Mouse (Mus musculus): ENCODE data around the gene Chn1. TPM values are rescaled to one million over a fixed set of nuclear protein-coding genes. Genes with fewer than 3 reads are reported as not detected.

Chn1 gene
- polyA plus RNA-seq, 1 experiment from 2014 or later, result 20.5 TPM

DNA sequence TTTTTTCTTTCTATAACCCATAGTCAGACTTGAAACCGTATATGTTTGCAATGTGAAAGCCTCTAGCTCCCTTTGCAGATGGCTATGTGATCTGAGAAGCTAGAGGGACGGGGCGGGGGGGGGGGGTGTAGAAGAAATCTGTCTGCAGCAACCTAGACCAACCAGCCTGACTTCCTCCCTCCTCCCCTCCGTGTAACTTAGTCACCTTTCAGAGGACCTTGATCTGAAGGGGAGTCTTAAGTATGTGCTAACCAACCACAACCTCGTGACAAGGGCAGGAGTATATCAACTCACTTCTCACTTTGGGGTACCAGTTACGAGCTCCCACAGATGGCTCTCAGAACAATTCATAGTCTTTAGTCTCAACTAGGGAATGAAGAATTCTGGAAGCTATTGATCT lies 166.8 kb downstream of the Chn1 start:
- WGBS, result 79% methylated on average over 6 of the region's 6 CpGs
- Histone ChIP-seq H3K27me3 (ENCODE audit: control insufficient read depth, insufficient read depth, low read length) (no peaks in the 10 kb centered on the region), H3K4me2 (ENCODE audit: low read depth, low read length) (no peak overlapping the region), H3K4me1 (ENCODE audit: control insufficient read depth, insufficient read depth, low read length) (no peaks in the 10 kb centered on the region), H3K4me3 (ENCODE audit: low read length) (no peak overlapping the region), H3K9me3 (replicated peaks; ENCODE audit: control insufficient read depth, low read length) (no peaks in the 10 kb centered on the region), H3K9ac (ENCODE audit: low read length) (no peak overlapping the region), H3K36me3 (ENCODE audit: control insufficient read depth, insufficient read depth) (peaks cover 4% of the 10 kb centered on the region), H3K27ac (ENCODE audit: low read length) (no peak overlapping the region)
- no peak for ATAC-seq (replicated peaks; ENCODE audit: extremely low read depth, insufficient read depth, low FRiP score)

DNA sequence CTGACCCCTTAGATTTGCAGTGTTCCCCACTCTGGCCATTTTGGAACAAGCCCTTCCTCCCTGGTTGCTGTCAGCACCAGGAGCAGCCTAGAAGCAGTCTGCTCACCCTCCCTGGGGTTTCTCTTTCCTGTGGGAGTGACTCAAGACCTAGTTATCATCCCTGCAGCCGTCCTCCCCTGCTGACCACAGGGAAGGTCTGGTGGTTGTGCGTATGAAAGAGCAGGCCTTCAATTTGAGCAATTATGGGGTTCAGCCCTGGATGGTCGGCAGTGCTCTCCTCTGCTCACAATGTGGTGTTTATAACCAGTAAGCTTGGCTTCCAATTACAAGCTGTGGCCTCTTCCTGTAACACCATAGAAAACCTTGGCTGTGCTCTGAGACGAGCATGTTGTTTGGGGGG lies 167.5 kb downstream of the Chn1 start:
- Histone ChIP-seq H3K9me3 (replicated peaks; ENCODE audit: control insufficient read depth, low read length) (no peaks in the 10 kb centered on the region), H3K4me1 (ENCODE audit: control insufficient read depth, insufficient read depth, low read length) (no peaks in the 10 kb centered on the region), H3K4me2 (ENCODE audit: low read depth, low read length) (no peak overlapping the region), H3K9ac (ENCODE audit: low read length) (no peak overlapping the region), H3K27me3 (ENCODE audit: control insufficient read depth, insufficient read depth, low read length) (no peaks in the 10 kb centered on the region), H3K36me3 (ENCODE audit: control insufficient read depth, insufficient read depth) (peaks cover 3% of the 10 kb centered on the region), H3K27ac (ENCODE audit: low read length) (no peak overlapping the region), H3K4me3 (ENCODE audit: low read length) (no peak overlapping the region)
- 33% methylated on average over 4 of the region's 4 CpGs for WGBS
- 0 out of 2 replicates have a peak, but pooled peaks have one; percentile 49 for ATAC-seq (replicated peaks; ENCODE audit: extremely low read depth, insufficient read depth, low FRiP score)

DNA sequence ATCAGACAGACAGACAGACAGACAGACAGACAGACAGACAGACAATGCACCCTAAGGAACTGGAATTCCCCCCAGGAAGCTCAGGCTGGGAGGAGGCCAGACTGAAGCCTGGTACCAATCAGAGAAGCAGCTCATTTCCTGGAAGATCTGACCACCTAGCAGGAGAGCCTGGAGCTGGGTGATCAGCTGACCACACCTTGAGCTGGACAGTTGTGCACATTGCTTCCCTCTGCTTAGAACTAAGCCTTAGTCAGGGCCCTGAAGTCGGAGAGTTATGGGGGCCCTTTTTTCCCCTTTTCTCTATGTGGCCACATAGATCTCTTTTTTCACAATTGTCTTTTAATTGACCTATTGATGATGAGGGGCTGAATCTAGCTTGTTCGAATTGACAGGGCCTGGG lies 168.0 kb downstream of the Chn1 start:
- 54% methylated on average over 2 of the region's 2 CpGs for WGBS
- Histone ChIP-seq H3K4me1 (ENCODE audit: control insufficient read depth, insufficient read depth, low read length) (no peaks in the 10 kb centered on the region), H3K4me3 (ENCODE audit: low read length) (no peak overlapping the region), H3K36me3 (ENCODE audit: control insufficient read depth, insufficient read depth) (no peaks in the 10 kb centered on the region), H3K4me2 (ENCODE audit: low read depth, low read length) (no peak overlapping the region), H3K27me3 (ENCODE audit: control insufficient read depth, insufficient read depth, low read length) (no peaks in the 10 kb centered on the region), H3K9me3 (replicated peaks; ENCODE audit: control insufficient read depth, low read length) (no peaks in the 10 kb centered on the region), H3K9ac (ENCODE audit: low read length) (no peak overlapping the region), H3K27ac (ENCODE audit: low read length) (no peak overlapping the region)
- 0 out of 2 replicates have a peak, but pooled peaks have one; percentile 50 for ATAC-seq (replicated peaks; ENCODE audit: extremely low read depth, insufficient read depth, low FRiP score)

DNA sequence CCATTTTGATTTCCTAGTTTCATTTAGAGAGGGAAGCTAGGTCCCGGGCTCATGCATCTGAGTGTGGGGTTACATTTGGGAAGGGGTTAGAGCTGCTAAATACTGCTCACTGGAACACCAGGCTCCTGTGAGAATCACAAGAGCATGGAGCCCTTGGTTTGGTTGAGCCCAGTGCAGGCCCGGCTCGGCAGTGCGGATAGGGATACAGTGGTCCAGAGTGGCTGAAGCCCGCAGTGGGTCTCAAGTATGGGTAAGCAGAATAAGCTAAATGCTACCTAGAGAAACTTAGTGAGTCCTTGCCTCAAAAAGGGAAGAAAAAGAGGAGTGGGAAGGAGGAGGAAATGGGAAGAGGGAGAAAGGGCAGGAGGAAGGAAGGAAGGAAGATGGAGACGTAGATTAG lies 168.5 kb downstream of the Chn1 start:
- H3K27me3 ChIP-seq (ENCODE audit: control insufficient read depth, insufficient read depth, low read length), result no peaks in the 10 kb centered on the region
- H3K36me3 ChIP-seq (ENCODE audit: control insufficient read depth, insufficient read depth), result no peaks in the 10 kb centered on the region
- H3K9me3 ChIP-seq (replicated peaks; ENCODE audit: control insufficient read depth, low read length), result no peaks in the 10 kb centered on the region
- H3K4me3 ChIP-seq (ENCODE audit: low read length), result no peak overlapping the region
- no peak overlapping the region for H3K4me2 ChIP-seq (ENCODE audit: low read depth, low read length)
- H3K4me1 ChIP-seq (ENCODE audit: control insufficient read depth, insufficient read depth, low read length), result no peaks in the 10 kb centered on the region
- no peak for ATAC-seq (replicated peaks; ENCODE audit: extremely low read depth, insufficient read depth, low FRiP score)
- H3K9ac ChIP-seq (ENCODE audit: low read length), result no peak overlapping the region
- H3K27ac ChIP-seq (ENCODE audit: low read length), result no peak overlapping the region
- WGBS, result 88% methylated on average over 6 of the region's 6 CpGs

DNA sequence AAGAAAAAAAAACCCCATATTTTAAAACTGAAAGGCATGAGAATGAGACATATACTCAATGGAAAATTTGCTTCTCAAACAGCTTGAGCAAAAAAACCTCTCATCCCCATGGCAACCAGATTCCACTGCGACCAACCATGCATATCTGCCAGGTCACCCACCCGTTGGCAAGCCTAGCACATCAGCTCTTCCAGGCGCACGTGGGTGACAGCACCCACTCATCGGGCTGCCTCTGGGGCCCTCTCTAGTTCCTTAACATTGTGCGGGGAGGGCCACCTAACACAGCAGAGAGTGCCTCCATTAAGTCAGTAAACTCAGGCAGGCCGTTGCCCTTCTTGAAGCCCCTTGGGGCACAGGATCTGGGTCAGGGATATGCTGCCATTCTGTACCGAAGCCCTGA lies 170.1 kb downstream of the Chn1 start:
- Histone ChIP-seq H3K27me3 (ENCODE audit: control insufficient read depth, insufficient read depth, low read length) (no peaks in the 10 kb centered on the region), H3K4me2 (ENCODE audit: low read depth, low read length) (no peak overlapping the region), H3K4me1 (ENCODE audit: control insufficient read depth, insufficient read depth, low read length) (no peaks in the 10 kb centered on the region), H3K9me3 (replicated peaks; ENCODE audit: control insufficient read depth, low read length) (no peaks in the 10 kb centered on the region), H3K9ac (ENCODE audit: low read length) (no peak overlapping the region), H3K27ac (ENCODE audit: low read length) (no peak overlapping the region), H3K4me3 (ENCODE audit: low read length) (no peak overlapping the region), H3K36me3 (ENCODE audit: control insufficient read depth, insufficient read depth) (no peaks in the 10 kb centered on the region)
- ATAC-seq (replicated peaks; ENCODE audit: extremely low read depth, insufficient read depth, low FRiP score), result no peak
- 64% methylated on average over 8 of the region's 8 CpGs for WGBS

DNA sequence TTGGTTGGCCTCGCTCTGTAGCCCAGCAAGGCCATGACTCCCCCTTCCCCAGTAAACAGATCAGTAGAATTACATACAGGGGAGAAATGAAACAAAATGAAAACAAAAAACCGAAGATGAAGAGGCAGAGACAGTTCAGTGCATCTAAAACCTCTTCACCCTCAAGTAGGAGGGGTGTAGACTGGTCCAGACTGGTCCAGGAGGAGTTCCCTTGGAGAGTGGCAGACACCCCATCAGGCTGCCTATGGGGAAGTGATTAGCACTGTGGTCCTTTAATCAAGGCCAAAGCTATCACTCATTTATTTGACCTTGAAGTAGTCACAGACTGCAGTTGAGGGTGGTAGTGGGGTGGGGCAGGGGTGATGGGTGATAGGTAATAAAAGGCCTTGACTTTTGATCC lies 170.6 kb downstream of the Chn1 start:
- H3K4me1 ChIP-seq (ENCODE audit: control insufficient read depth, insufficient read depth, low read length), result no peaks in the 10 kb centered on the region
- no peak for ATAC-seq (replicated peaks; ENCODE audit: extremely low read depth, insufficient read depth, low FRiP score)
- no peak overlapping the region for H3K9ac ChIP-seq (ENCODE audit: low read length)
- WGBS, result 80% methylated on average over 2 of the region's 2 CpGs
- no peaks in the 10 kb centered on the region for H3K27me3 ChIP-seq (ENCODE audit: control insufficient read depth, insufficient read depth, low read length)
- H3K4me3 ChIP-seq (ENCODE audit: low read length), result no peak overlapping the region
- H3K4me2 ChIP-seq (ENCODE audit: low read depth, low read length), result no peak overlapping the region
- no peaks in the 10 kb centered on the region for H3K9me3 ChIP-seq (replicated peaks; ENCODE audit: control insufficient read depth, low read length)
- H3K27ac ChIP-seq (ENCODE audit: low read length), result no peak overlapping the region
- H3K36me3 ChIP-seq (ENCODE audit: control insufficient read depth, insufficient read depth), result no peaks in the 10 kb centered on the region

DNA sequence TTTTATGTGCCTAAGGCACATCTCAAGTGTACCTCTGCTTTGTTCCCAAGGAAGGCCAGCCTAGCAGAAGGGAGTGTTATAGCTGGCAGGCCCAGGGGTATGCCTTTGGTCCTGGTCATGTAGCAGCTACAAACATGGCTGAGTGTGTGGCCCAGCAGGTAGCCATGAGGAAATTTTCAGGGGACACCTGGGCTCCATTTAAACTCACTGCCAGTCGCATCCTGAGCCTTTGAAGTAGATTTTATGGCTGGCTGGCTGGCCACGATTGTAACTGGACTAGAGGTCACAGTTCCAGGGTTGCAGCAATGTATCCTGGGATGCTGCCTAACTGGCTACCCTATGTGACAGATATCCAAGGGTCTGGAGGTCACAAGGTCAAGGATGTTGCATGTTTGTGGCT lies 174.5 kb downstream of the Chn1 start:
- no peak overlapping the region for H3K27ac ChIP-seq (ENCODE audit: low read length)
- H3K4me2 ChIP-seq (ENCODE audit: low read depth, low read length), result no peak overlapping the region
- ATAC-seq (replicated peaks; ENCODE audit: extremely low read depth, insufficient read depth, low FRiP score), result no peak
- no peak overlapping the region for H3K4me3 ChIP-seq (ENCODE audit: low read length)
- no peak overlapping the region for H3K9ac ChIP-seq (ENCODE audit: low read length)
- 70% methylated on average over 2 of the region's 2 CpGs for WGBS
- peaks cover 9% of the 10 kb centered on the region for H3K4me1 ChIP-seq (ENCODE audit: control insufficient read depth, insufficient read depth, low read length)
- H3K27me3 ChIP-seq (ENCODE audit: control insufficient read depth, insufficient read depth, low read length), result no peaks in the 10 kb centered on the region
- H3K36me3 ChIP-seq (ENCODE audit: control insufficient read depth, insufficient read depth), result no peaks in the 10 kb centered on the region
- no peaks in the 10 kb centered on the region for H3K9me3 ChIP-seq (replicated peaks; ENCODE audit: control insufficient read depth, low read length)

DNA sequence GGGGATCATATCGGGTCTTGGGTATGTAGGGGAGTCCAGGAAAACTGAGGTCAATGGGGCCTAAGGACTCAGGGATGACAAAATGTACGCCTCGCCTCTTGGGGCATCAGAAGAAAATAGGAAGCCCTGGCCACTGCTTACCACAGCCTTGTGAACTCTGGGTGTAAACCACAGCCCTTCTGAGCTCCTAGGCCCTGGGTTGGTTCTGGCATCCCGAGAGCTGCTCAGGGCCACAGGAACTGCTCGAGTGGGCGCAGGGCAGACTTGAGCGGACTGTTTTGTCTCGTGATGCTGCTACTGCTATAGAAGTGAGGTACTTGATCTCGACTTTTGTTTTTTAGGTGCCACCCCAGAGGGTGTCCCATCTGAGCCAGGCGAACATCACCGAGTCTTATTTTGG lies 177.4 kb downstream of the Chn1 start:
- ATAC-seq (replicated peaks; ENCODE audit: extremely low read depth, insufficient read depth, low FRiP score), result no peak
- Histone ChIP-seq H3K4me2 (ENCODE audit: low read depth, low read length) (no peak overlapping the region), H3K27ac (ENCODE audit: low read length) (no peak overlapping the region), H3K4me3 (ENCODE audit: low read length) (no peak overlapping the region), H3K9ac (ENCODE audit: low read length) (no peak overlapping the region), H3K36me3 (ENCODE audit: control insufficient read depth, insufficient read depth) (no peaks in the 10 kb centered on the region), H3K9me3 (replicated peaks; ENCODE audit: control insufficient read depth, low read length) (no peaks in the 10 kb centered on the region), H3K4me1 (ENCODE audit: control insufficient read depth, insufficient read depth, low read length) (peaks cover 16% of the 10 kb centered on the region), H3K27me3 (ENCODE audit: control insufficient read depth, insufficient read depth, low read length) (no peaks in the 10 kb centered on the region)
- WGBS, result 88% methylated on average over 11 of the region's 11 CpGs

DNA sequence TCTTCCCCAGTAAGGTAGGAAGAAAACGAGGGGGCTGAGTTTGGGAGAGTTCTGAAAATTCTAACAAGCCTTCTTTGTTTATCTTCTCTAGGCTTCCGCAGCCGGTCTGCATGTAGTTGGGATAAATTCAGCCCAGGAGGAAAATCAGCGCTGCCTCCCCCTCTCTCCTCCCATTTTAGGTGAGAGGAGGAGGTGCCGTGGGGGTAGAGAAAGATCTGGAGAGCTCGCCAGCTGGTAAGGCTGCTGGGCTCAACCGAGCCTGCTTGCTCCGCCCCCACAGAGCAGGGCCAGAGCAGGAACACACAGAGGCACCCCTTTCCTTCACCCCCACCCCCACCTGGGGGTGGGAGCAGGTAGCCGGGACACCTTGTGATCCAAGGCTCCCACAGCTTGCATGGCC lies 178.4 kb downstream of the Chn1 start:
- H3K4me1 ChIP-seq (ENCODE audit: control insufficient read depth, insufficient read depth, low read length), result peaks cover 26% of the 10 kb centered on the region
- peak overlapping the region; percentile 64 for H3K4me2 ChIP-seq (ENCODE audit: low read depth, low read length)
- H3K9ac ChIP-seq (ENCODE audit: low read length), result peak overlapping the region; percentile 61
- peak overlapping the region; percentile 35 for H3K4me3 ChIP-seq (ENCODE audit: low read length)
- 0 out of 2 replicates have a peak overlapping the region, but pooled peaks have one; percentile 37 for H3K27ac ChIP-seq (ENCODE audit: low read length)
- H3K27me3 ChIP-seq (ENCODE audit: control insufficient read depth, insufficient read depth, low read length), result no peaks in the 10 kb centered on the region
- H3K9me3 ChIP-seq (replicated peaks; ENCODE audit: control insufficient read depth, low read length), result no peaks in the 10 kb centered on the region
- WGBS, result 15% methylated on average over 9 of the region's 9 CpGs
- no peak; the same call in 1 of the 2 replicates for ATAC-seq (replicated peaks; ENCODE audit: extremely low read depth, insufficient read depth, low FRiP score)
- no peaks in the 10 kb centered on the region for H3K36me3 ChIP-seq (ENCODE audit: control insufficient read depth, insufficient read depth)

DNA sequence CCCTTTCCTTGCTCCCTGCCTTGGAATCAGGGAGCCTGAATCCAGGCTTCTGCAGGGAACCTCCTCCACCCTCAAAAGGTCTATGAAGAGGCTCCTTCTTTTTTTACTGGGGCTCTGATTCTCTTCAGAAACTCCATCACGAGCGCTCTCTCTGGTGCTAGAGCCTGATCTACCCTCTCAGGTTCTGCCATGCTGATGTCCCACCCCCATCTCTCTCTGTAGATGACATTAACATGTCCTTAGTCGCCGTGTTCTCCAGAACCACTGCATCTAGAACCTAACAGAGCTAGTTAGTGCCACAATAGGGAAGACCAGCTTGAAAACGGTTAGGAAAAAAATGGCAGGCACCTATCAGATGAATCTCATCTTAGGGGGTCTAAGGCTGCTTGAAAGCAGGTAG lies 178.8 kb downstream of the Chn1 start:
- 0 out of 2 replicates have a peak overlapping the region, but pooled peaks have one; percentile 37 for H3K27ac ChIP-seq (ENCODE audit: low read length)

More for the DNA sequence above, 178.8 kb downstream of the Chn1 start:
- no peaks in the 10 kb centered on the region for H3K36me3 ChIP-seq (ENCODE audit: control insufficient read depth, insufficient read depth)
- peak overlapping the region; percentile 61 for H3K9ac ChIP-seq (ENCODE audit: low read length)
- ATAC-seq (replicated peaks; ENCODE audit: extremely low read depth, insufficient read depth, low FRiP score), result no peak
- peaks cover 26% of the 10 kb centered on the region for H3K4me1 ChIP-seq (ENCODE audit: control insufficient read depth, insufficient read depth, low read length)
- H3K4me2 ChIP-seq (ENCODE audit: low read depth, low read length), result peak overlapping the region; percentile 64
- H3K9me3 ChIP-seq (replicated peaks; ENCODE audit: control insufficient read depth, low read length), result no peaks in the 10 kb centered on the region
- H3K4me3 ChIP-seq (ENCODE audit: low read length), result peak overlapping the region; percentile 35
- 62% methylated on average over 5 of the region's 5 CpGs for WGBS
- H3K27me3 ChIP-seq (ENCODE audit: control insufficient read depth, insufficient read depth, low read length), result no peaks in the 10 kb centered on the region
